Mouse (Mus musculus): Measurements from ENCODE around the gene Mrpl49. TPM values are rescaled to one million over a fixed set of nuclear protein-coding genes. Genes with fewer than 3 reads are reported as not detected.
A peak's percentile ranks its signal among the peaks of the same experiment; 100 is the strongest.

Gene Mrpl49
- polyA plus RNA-seq (2015; fragmentation: Nextera tagmentation; extraction: Ambion mirVana), result 76.9 and 80.0 TPM in 2 replicates

- H3K36me3 ChIP-seq, result peaks cover 49% of the 10 kb centered on the region
These were observed at the start of gene Mrpl49, which contains the start of gene Fau for GRCm38 (mm10) chr19:6057313-6058096. Mrpl49 (minus strand) TSS chr19:6057785. Fau (plus strand) TSS chr19:6057844.

GRCm38 (mm10) chr19:6105586-6105985 lies 48.0 kb upstream of the Mrpl49 start, which contains the start of gene Naaladl1:
Naaladl1 (plus strand) TSS chr19:6105782.
- Histone ChIP-seq H3K27me3 (no peaks in the 10 kb centered on the region), H3K27ac (no peak within 1 kb of the TSS), H3K4me1 (no peaks in the 10 kb centered on the region), H3K4me3 (no peak within 1 kb of the TSS), H3K4me2 (replicated peaks) (no peak within 1 kb of the TSS), H3K9ac (no peak within 1 kb of the TSS), H3K36me3 (no peaks in the 10 kb centered on the region), H3K9me3 (no peaks in the 10 kb centered on the region)
- 77% methylated on average over 7 of the region's 7 CpGs for WGBS
- no peak for ATAC-seq (ENCODE audit: low FRiP score, low read depth)

More at GRCm38 (mm10) chr19:6057313-6058096, at the start of gene Mrpl49, which contains the start of gene Fau:
- H3K27ac ChIP-seq, result peak within 1 kb of the TSS; percentile 55
- H3K4me3 ChIP-seq, result peak within 1 kb of the TSS; percentile 87
- H3K27me3 ChIP-seq, result no peaks in the 10 kb centered on the region
- H3K9ac ChIP-seq, result peak within 1 kb of the TSS; percentile 93
- H3K4me2 ChIP-seq (replicated peaks), result peak within 1 kb of the TSS; percentile 88
- under 1% methylated on average over 61 of the region's 63 CpGs for WGBS
- H3K9me3 ChIP-seq, result no peaks in the 10 kb centered on the region
- H3K4me1 ChIP-seq, result peaks cover 31% of the 10 kb centered on the region
- ATAC-seq (ENCODE audit: low FRiP score, low read depth), result peak; percentile 88

DNA sequence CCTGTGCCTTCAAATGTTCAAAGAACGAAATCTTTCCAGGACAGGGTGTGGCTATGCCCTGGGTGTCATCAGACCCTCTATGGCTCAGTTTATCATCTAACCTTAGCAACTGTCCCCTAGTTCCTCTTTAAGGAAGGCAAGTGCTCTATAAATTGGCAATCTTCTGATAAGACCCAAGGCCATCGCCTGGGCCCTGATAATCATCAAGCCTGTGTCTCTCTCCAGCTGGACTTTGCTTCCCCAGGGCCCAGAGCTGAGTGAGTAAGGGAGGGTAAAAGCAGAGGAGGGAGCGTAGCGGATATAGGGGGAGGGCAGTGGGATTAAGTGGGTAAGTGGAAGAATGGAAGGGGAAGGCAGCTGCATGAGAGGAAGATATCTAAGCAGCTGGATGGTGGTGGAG lies 46.9 kb upstream of the Mrpl49 start:
- no peak overlapping the region for H3K27ac ChIP-seq
- no peak overlapping the region for H3K9ac ChIP-seq
- H3K4me1 ChIP-seq, result no peaks in the 10 kb centered on the region
- 81% methylated on average over 4 of the region's 4 CpGs for WGBS
- no peak overlapping the region for H3K4me3 ChIP-seq
- peaks cover 5% of the 10 kb centered on the region; the same call in 1 of the 2 replicates for H3K36me3 ChIP-seq
- no peaks in the 10 kb centered on the region for H3K9me3 ChIP-seq
- no peaks in the 10 kb centered on the region for H3K27me3 ChIP-seq
- ATAC-seq (ENCODE audit: low FRiP score, low read depth), result no peak
- H3K4me2 ChIP-seq (replicated peaks), result no peak overlapping the region

GRCm38 (mm10) chr19:6102169-6102853 lies 44.7 kb upstream of the Mrpl49 start:
- peaks cover 13% of the 10 kb centered on the region for H3K36me3 ChIP-seq
- no peak for ATAC-seq (ENCODE audit: low FRiP score, low read depth)

DNA sequence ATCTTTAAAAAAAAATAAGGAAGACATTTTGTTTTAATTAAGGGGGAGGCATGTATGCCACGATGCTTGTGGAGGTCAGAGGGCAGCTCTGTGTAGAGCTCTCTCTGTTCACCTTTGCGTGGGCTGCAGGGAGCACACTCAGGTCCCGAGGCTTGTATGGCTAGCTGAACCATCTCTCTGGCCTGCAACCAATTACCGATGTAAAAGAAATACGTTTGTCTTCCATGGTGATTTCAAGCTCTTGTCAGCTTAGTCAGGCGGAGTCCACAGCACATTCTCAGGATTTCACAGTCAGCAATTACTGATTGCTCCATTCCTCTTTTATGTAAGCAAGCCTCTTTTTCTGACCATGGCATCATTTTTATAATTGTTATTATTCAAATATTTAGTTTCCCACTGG lies 43.6 kb upstream of the Mrpl49 start:
- Histone ChIP-seq H3K36me3 (peaks cover 13% of the 10 kb centered on the region), H3K27ac (no peak overlapping the region), H3K4me3 (no peak overlapping the region), H3K4me1 (no peaks in the 10 kb centered on the region), H3K4me2 (replicated peaks) (no peak overlapping the region), H3K9ac (no peak overlapping the region), H3K27me3 (no peaks in the 10 kb centered on the region), H3K9me3 (no peaks in the 10 kb centered on the region)
- ATAC-seq (ENCODE audit: low FRiP score, low read depth), result no peak
- WGBS, result 35% methylated on average over 6 of the region's 6 CpGs

More at GRCm38 (mm10) chr19:6102169-6102853, 44.7 kb upstream of the Mrpl49 start:
- no peak overlapping the region for H3K9ac ChIP-seq
- H3K27me3 ChIP-seq, result no peaks in the 10 kb centered on the region
- no peak overlapping the region for H3K4me3 ChIP-seq
- WGBS, result 80% methylated on average over 6 of the region's 6 CpGs
- H3K4me2 ChIP-seq (replicated peaks), result no peak overlapping the region
- H3K27ac ChIP-seq, result no peak overlapping the region
- no peaks in the 10 kb centered on the region for H3K9me3 ChIP-seq
- no peaks in the 10 kb centered on the region for H3K4me1 ChIP-seq

DNA sequence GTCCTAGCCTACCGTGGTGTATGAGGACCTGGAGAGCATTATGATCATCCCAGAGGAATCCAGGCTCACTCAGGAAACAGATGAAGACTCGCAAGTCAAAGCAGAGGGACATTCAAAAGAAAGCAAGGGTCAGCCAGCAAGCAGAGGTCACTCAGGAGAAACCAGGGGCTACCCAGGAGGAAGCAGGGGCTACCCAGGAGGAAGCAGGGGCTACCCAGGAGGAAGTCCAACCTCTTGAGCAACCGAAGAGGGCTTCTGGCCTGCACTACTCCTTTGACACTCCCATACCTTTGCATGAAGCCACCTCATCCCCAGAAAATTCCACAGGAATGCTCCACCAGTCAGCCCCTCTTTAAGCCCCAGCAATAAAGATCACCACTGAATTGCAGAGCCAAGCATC lies 40.3 kb upstream of the Mrpl49 start:
- peaks cover 39% of the 10 kb centered on the region for H3K36me3 ChIP-seq
- 90% methylated on average over 3 of the region's 3 CpGs for WGBS
- ATAC-seq (ENCODE audit: low FRiP score, low read depth), result no peak
- no peaks in the 10 kb centered on the region for H3K27me3 ChIP-seq
- no peak overlapping the region for H3K9ac ChIP-seq
- H3K27ac ChIP-seq, result no peak overlapping the region
- no peaks in the 10 kb centered on the region for H3K9me3 ChIP-seq
- H3K4me2 ChIP-seq (replicated peaks), result no peak overlapping the region
- no peaks in the 10 kb centered on the region for H3K4me1 ChIP-seq
- H3K4me3 ChIP-seq, result no peak overlapping the region

DNA sequence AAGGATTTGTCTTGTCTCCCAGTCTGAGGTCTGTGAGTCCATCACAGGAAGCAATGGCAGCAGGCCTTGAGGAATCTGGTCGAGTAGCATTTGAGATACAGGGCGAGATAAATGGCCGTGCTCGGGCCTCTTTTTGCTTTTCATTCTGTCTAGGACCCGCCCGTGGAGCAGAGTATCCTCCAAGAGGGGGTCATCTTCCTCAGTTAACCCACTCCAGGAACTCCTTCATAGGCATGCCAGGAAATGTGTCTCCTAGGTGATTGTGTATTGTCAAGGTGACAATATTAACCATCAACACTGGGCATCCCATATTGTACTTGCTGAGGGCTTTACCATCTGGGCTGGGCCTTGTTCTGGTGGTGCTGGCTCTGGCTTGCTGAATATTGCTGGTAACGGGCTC lies 36.5 kb upstream of the Mrpl49 start, which contains the start of gene AC131692.1:
Gene AC131692.1, plus strand, starts transcription at position 301 of the 400 bp plus-strand sequence.
- H3K27me3 ChIP-seq, result no peaks in the 10 kb centered on the region
- H3K36me3 ChIP-seq, result peaks cover 71% of the 10 kb centered on the region
- ATAC-seq (ENCODE audit: low FRiP score, low read depth), result no peak
- H3K27ac ChIP-seq, result no peak within 1 kb of the TSS
- H3K4me2 ChIP-seq (replicated peaks), result no peak within 1 kb of the TSS
- H3K9ac ChIP-seq, result 0 out of 2 replicates have a peak within 1 kb of the TSS, but pooled peaks have one; percentile 25
- H3K4me1 ChIP-seq, result no peaks in the 10 kb centered on the region
- 88% methylated on average over 7 of the region's 7 CpGs for WGBS
- H3K9me3 ChIP-seq, result no peaks in the 10 kb centered on the region
- no peak within 1 kb of the TSS for H3K4me3 ChIP-seq

DNA sequence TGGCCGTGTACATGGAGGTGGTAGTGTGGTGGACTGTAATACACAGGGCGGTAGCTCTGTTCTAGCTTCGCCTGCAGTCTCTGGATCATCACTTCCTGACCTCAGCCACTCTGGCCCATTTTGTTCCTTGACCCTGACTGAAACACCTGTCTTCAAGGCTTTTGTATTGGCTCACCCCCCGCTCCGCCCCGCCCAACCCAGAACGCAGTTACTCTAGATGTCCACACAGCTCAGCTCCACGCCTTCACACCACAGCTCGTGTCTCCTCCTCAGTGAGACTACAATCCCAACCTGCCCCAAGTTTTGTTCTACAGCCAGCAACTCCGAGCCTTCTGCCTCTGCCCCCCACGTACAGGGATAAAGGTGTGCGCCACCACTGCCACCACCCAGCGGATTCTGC lies 31.3 kb upstream of the Mrpl49 start:
- peaks cover 68% of the 10 kb centered on the region for H3K36me3 ChIP-seq
- no peaks in the 10 kb centered on the region for H3K27me3 ChIP-seq
- H3K4me2 ChIP-seq (replicated peaks), result no peak overlapping the region
- peaks cover 17% of the 10 kb centered on the region for H3K4me1 ChIP-seq
- no peaks in the 10 kb centered on the region for H3K9me3 ChIP-seq
- H3K27ac ChIP-seq, result no peak overlapping the region
- 95% methylated on average over 13 of the region's 13 CpGs for WGBS
- H3K9ac ChIP-seq, result no peak overlapping the region
- no peak overlapping the region for H3K4me3 ChIP-seq
- no peak for ATAC-seq (ENCODE audit: low FRiP score, low read depth)

- no peak overlapping the region; the same call in 1 of the 2 replicates for H3K27ac ChIP-seq
- peaks cover 24% of the 10 kb centered on the region for H3K4me1 ChIP-seq
- H3K4me3 ChIP-seq, result peak overlapping the region; percentile 74
- peak overlapping the region; percentile 68 for H3K9ac ChIP-seq
- WGBS, result under 1% methylated on average over 17 of the region's 17 CpGs
- ATAC-seq (ENCODE audit: low FRiP score, low read depth), result peak; percentile 62
- H3K36me3 ChIP-seq, result peaks cover 65% of the 10 kb centered on the region
- H3K4me2 ChIP-seq (replicated peaks), result peak overlapping the region; percentile 86
- no peaks in the 10 kb centered on the region for H3K27me3 ChIP-seq
- no peaks in the 10 kb centered on the region for H3K9me3 ChIP-seq
These were observed 27.9 kb upstream of the Mrpl49 start for GRCm38 (mm10) chr19:6085417-6085879.

- no peaks in the 10 kb centered on the region for H3K27me3 ChIP-seq
- H3K9ac ChIP-seq, result peak within 1 kb of the TSS; percentile 78
- H3K9me3 ChIP-seq, result no peaks in the 10 kb centered on the region
- H3K4me2 ChIP-seq (replicated peaks), result peak within 1 kb of the TSS; percentile 89
- peaks cover 63% of the 10 kb centered on the region for H3K36me3 ChIP-seq
- H3K4me3 ChIP-seq, result peak within 1 kb of the TSS; percentile 74
- ATAC-seq (ENCODE audit: low FRiP score, low read depth), result peak; percentile 91
- H3K4me1 ChIP-seq, result peaks cover 24% of the 10 kb centered on the region
- peak within 1 kb of the TSS; percentile 65; the same call in 1 of the 2 replicates for H3K27ac ChIP-seq
- WGBS, result under 1% methylated on average over 58 of the region's 58 CpGs
These were observed 27.1 kb upstream of the Mrpl49 start, which contains the start of the genes Zfpl1 and Cdca5 for GRCm38 (mm10) chr19:6084478-6085248. Zfpl1 (minus strand) TSS chr19:6084956. Cdca5 (plus strand) TSS chr19:6084983.

DNA sequence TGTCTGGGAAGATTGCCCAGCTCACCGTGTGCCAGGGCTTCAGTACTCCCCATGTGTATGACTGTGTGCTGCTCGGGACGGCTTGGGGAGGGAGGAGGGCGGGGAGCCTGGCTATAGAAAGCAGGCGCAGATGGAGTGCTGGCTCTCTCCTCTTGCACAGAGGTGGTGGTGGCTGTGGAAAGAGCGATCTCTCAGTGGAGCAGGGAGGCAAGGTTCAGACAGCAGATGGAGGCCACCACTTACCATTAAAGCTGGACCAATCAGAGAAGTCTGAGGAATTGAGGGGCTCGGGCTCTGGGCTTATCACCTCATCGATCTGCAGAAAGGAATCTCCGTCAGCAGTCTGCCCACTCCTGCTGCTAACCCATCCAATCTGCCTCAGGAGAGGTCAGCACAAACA lies 24.6 kb upstream of the Mrpl49 start, which contains the start of gene Gm28374:
Gene Gm28374, minus strand, starts transcription at position 101 of the 400 bp plus-strand sequence.
- H3K4me2 ChIP-seq (replicated peaks), result peak within 1 kb of the TSS; percentile 89; the same call in 1 of the 2 replicates
- H3K4me1 ChIP-seq, result peaks cover 24% of the 10 kb centered on the region
- H3K9ac ChIP-seq, result no peak within 1 kb of the TSS
- peaks cover 40% of the 10 kb centered on the region for H3K36me3 ChIP-seq
- WGBS, result 88% methylated on average over 9 of the region's 9 CpGs
- no peaks in the 10 kb centered on the region for H3K27me3 ChIP-seq
- no peak within 1 kb of the TSS for H3K27ac ChIP-seq
- H3K9me3 ChIP-seq, result no peaks in the 10 kb centered on the region
- no peak within 1 kb of the TSS for H3K4me3 ChIP-seq
- no peak for ATAC-seq (ENCODE audit: low FRiP score, low read depth)

All from limb, embryonic 13.5 days (tissue).